Mouse (Mus musculus) kidney, postnatal 10 days (tissue): ENCODE data around the gene Lrch1.
A peak's percentile ranks its signal among the peaks of the same experiment; 100 is the strongest.

Source experiments
- DNase-seq: peaks from one replicate; pipeline ENCODE4 v3.0.0; 2021; ENCODE audit warnings: mixed read lengths

Lrch1 gene

DNA sequence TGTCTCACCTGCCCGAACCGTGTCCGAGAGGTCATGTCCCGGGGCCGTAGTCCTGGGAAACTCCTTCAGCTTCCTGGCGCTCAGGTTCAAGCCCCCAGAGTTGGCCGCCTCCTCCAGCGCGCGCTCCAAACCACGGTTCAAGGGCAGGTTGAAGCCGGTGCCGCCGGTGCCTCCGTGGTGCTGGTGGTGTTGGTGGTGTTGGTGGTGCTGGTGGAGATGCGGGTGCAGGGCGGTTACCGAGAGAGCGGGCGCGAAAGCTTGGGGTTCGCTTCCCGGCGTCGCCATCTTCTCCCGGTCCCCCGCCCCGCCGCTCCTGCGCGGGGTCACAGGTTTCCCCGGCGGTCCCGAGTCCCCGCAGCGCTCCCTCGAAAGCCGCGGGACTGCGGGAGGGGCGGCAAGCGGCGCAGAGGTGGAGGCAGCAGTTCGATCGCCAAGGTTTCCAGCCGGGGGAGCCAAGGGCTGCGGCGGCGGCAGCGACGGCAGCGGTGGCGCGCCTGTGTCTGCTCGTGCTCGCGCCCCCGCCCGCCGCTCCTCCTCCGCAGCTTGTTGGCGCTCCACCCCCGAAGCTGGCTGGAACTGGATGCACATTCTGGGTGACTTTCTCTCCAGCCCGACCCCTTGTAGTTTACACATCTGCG lies at the start of gene Lrch1:
Gene Lrch1 (minus strand): TSS at position 501 of the 638 bp plus-strand sequence.
- peak; percentile 94 for DNase-seq

DNA sequence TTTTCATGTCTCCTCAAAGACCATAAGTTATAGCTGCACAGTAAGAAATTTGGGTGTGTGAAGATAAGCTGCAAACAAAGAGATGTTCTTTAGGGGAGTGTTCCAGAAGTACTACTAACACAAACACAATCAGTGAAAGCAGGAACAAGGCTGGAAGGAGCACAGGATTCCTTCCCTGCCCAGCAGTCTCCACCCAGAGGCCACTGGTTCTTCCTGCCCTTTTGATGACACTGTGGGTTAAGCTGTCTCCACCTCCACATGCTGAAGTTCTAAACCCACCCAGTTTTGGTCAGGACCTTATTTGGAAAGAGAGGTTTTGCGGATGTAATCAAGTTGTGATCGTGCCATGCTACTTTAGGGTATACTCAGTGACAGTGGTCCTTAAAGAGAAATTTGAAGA lies 49.4 kb upstream of the Lrch1 start:
- no peak for DNase-seq

DNA sequence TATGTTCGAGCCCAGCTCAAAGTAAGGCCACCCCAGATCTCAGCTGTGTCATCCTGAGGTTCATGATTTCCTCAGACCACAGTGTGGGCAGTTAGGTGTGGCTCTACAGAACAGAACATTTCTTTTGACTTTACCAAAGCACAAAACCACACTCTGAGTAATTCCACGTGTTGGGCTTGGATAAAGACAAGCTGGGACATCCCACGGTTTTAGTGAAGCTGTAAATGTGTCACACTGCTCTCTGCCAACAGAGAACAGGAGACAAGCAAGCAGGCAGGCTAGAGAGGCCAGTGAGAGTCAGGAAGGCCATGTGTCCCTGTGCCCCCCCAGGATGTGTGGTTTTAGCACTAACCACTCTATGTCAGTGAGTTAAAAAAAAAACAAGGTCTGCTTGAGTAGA lies 48.9 kb upstream of the Lrch1 start:
- DNase-seq: no peak

DNA sequence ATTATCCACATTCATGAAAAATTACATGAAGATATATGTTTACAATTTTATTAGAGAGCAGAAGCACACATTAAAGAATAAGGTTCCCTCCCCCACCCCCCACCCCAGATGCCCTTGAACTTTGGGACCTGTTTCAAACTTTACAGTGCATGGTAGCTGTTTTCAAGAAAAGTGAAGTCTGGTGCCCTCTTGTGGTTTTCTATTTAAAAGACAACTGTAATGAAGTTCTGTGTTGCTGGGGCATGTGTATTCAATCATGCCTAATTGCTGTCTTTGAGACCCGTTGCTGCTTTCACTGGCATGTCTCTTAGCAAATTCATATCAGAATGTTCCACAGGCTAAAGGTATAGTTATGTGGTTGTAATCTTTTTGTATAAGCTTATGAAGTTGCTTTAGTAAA lies 42.8 kb upstream of the Lrch1 start:
- no peak for DNase-seq

DNA sequence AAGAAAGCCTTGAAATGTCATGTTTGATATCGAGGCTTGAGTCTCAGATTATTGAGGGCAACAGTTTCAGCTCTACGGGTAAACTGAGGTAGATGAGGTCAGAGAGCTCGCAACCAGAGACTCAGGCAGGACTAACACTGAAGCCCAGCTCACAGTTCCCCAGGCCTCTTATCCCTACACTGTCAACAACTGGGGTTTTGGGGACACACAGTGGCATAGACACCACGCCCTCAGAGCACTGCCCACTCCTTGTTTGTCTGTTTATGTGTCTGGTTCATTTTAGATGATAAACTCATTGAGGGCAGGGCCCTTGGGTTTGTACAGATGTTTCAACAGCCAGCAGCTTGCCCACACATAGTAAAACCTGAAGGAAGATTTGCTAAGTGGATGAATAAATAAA lies 42.2 kb upstream of the Lrch1 start:
- no peak for DNase-seq

DNA sequence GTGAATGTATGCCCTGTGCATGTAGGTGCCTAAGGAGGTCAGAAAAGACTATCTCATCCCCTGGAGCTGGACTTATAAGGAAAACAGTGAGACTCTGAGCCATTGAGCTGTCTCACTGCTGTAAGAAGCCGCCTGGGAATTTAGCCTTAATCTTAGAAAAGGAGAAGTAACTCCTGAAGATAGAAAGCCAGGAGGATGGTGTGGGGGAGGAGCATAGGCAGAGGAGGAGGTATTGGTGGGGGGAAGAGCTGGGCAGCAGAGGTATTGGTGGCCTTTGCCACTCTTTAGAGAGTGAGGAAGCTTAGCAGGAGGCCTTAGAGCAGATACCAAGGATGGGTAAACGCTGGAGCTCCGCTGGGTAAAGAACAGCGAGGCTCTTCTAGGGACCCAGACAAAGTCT lies 41.6 kb upstream of the Lrch1 start:
- no peak for DNase-seq

DNA sequence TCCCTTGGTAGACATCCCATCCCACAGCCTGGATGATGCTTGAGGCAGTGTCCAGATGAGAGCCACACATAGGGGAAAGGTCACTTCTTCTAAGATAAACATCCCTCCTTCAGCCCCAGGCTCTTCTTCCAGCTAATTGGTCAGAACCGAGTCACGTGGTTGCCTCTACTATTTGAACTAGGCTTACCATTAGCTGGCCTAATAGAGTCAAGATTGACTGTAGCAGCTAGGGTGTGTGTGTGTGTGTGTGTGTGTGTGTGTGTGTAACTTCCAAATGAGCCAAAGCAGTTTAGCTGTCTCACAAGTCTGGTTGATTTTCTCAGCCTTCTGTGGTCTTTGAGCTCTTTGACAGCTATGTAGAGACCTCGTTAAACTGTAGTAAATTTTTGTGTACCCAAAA lies 38.9 kb upstream of the Lrch1 start:
- no peak for DNase-seq

DNA sequence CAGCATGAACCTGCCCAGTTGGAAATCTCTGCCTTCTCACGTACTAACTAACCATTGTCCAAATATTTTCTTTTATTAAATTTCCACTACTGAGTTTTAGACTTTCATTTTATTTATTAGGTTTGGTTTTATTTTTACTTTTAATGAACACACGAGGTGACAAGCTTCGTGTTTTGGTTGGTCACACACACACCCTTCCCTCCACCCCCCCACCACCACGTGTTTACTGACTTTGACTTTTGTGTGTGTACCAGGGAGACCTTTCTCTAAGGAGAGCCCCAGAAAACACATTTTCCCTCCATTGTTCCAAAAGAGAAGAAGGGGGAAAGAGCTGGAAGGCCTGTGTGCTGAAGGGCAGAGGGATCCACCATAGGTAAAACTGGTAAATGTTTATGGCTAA lies 38.0 kb upstream of the Lrch1 start:
- DNase-seq: no peak

DNA sequence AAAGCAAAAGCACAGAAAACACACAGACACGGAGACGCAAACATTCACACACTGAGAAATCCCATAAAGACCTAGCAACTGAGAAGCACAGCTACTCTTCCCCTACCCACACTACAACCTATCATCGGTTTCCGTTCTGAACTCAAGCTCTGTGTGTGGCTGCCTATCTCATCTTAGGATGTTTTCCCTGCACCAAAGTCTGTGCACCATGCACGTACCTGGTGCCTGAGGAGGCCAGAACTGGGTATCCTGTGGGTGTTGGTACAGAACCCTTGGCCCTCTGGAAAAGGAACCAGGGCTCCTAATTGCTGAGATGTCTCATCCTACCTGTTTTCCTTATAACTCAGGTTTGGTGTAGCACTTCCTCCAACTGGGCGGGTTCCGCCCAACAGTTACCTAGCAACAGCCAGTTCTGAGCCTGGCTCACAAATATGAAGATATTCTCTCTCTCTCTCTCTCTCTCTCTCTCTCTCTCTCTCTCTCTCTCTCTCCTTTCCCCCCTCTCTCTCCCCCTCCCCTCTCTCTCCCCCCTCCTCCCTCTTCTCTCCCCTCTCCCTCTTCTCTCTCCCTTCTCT lies 37.2 kb upstream of the Lrch1 start:
- DNase-seq: no peak

DNA sequence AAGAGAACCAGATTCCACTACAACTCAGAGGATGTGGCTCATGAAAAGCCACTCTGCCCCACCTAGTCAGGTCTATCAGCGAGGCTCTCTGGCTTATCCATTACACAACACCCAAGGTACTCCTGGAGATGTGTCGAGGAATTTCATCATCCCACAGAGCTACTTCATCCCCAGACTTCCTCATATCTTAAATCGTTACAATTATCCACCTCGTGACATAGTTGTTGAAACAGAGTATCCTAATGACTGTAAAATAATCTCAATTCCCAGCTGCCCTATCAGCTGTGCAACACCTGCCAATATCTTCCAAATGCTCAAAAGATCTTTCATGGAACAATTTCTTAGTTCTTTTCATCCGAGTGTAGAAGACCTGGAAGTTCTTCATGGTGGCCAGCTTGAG lies 35.4 kb upstream of the Lrch1 start:
- DNase-seq: no peak

DNA sequence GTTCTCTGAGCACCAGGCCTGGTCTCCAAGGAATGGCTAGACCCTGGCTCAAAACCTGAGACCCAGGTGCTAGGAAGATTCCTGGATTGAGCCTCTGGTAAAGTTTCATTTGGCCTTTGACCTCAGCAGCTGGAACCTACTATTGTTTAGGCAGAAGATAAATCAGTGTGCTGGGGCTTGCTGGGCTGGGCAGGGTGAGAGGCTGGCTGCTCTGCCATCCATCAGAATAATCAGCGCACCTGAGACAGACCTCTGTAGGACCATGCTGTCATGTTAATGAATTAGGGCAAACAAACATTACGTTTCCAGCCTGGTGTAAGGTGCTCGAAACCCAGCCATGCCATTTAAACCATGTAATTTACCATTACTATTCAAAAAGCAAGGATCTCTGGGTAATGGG lies 33.3 kb upstream of the Lrch1 start:
- DNase-seq: no peak

DNA sequence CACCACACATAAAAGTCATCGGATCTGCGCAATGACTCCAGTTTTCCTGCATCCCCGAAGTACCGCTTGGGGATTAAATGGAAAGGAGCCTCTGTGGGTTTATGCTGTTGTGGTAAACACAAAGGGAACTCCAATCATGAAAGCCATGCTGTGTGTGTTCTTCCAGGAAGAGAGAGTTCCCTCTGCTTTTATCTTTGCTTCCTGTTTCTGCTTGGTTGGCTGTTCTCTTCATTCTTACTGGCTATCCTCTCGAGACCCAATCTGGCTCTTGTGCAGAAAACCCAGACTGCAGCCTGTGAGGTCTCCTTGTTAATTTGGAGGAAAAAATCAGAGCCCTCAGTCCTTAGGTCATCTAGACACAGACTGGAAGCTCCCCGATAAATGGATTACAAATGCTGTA lies 29.3 kb upstream of the Lrch1 start:
- DNase-seq: no peak

DNA sequence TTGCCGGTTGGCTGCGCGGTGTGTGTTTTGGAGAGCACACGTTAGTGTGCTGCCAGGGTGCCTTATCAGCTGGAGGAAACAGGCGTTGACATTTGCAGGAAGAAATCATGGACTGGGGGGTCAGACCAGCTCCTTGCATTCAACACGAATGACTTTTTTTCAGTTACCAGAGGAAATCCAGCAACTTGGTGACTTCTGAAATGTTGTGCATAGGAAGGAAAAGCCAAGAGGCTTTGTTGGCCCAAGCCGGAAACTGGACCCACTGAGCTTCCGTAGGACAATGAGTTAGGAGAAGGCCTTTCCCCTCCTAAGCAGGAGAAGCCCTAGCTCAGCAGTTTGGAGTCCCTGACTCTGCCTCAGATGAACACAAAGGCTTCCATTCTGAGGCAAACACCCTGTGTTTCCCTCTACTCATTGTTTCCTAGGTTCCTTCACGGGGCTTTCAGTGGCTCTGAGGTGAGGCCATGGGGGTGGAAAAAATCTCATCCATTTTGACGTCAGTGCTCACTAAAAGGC lies 26.5 kb upstream of the Lrch1 start:
- DNase-seq: peak; percentile 66

DNA sequence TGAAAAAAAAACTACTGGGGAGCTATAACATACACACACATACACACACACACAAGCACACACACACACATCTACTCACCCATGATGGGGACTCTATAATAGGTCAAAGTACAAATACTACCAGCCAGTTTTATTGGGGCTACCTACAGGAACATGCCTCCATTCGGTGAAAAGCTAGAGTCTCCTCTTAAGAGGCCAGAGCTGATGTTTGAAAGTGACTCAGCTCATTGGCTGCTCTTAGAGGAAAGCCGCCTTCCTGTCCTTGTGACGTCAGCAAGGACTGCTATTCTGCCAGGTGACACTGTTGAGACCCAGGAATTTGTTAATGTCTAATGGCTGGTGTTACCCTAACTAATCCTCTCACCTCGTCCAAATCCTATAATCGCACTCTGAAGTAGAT lies 25.0 kb upstream of the Lrch1 start:
- no peak for DNase-seq

DNA sequence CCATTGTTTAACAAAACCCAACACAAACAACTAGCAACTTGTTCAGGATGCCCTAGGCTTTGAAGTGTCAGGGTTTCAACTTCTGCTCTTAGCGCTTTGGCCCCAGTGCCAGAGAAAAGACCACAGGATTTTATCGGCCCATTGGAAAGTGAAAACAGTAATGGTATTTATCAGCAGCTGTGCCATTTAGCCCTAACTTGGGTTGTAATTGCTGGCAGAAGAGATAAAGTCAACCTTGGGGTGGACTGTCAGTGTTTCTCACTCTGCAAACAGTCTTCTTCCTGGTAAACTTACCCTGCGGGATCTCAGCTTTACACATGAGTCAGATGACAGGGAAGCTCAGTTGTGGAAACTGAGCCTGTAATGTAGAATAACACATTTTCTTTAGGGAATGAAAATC lies 24.5 kb upstream of the Lrch1 start:
- no peak for DNase-seq

DNA sequence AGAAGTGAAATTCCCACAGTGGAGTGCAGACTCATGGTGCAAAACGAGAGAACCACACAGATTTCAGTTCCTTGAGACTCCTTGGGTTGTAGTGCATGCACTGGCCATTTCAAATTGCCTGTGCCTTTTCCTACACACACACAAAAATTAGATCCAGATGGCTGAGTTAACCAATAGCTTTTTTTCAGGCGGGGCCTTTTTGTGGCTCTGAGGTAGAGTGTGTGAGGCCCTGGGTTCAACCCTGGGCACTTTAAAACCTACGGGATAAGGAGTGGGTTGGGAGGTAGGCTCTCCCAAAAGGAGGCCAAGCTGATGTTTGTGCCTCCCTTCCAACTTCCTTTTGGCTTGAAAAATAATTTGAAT lies 15.7 kb upstream of the Lrch1 start:
- no peak for DNase-seq

DNA sequence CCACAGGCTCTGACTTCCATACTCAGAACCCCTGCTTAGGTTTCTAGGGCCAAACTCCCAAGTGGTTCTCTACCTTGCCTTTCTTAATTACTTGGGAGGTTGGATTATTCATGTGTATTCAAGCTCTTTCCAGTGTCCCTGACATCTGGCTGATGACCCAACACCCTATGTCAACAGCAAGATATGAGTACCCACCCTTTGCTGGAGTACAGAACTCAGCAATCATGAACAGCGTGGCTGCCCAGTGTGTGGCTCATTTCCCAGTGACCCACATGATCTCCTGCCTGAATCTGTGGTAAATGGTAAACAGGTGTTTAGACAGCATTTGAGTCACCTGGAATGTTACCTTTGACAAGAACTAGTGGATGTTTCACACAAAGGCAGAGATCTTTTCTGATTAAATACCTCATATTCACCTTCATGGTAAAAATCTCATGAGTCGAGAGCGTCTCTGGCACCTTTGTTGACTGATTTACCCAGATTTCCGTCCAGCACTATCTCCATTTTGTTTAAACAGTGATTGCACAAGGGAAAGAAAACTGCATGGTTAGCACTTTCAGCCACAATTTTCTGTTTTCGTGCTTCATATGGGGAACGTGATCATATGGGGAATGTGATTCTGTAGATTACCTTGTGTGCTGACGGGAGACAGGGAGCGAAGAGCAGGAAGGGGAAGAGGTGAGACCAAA lies 15.2 kb upstream of the Lrch1 start:
- no peak for DNase-seq

DNA sequence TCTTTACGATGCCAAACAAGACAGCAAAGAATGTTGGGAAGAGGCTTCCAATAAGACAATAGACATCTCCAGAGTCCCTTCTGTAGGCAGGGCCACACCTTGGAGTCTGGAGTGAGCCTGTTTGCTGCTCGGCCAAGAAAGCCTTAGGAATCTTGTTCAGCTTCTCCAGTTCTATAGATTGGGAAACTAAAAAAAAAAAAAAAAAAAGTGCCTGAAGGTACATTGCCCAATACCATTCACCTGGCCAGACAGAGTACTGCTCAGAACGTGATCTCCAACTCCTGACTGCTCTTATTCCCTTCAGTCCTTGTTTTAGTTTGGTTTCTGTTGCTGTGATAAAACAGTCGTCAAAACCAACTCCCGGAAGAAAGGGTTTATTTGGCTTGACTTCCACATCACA lies 12.9 kb upstream of the Lrch1 start:
- no peak for DNase-seq

DNA sequence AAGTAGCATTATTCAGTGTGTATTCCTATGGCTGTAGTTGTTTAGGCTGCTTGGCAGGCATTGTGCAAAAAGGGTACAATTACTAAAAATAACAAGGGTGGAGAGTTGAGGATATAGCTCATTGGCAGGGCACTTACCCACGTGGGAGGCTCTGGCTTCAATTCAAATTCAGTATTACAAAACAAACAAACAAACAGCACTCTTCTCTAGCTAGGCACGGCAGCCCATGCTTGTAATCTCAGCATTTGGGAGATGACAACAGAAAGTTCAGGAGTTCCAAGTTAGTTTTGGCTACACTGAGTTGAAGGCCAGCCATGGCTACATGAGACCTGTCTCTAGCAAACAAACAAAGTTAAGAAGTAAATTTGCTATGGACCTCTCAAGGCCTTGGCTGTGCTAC lies 9.0 kb upstream of the Lrch1 start:
- DNase-seq: no peak

DNA sequence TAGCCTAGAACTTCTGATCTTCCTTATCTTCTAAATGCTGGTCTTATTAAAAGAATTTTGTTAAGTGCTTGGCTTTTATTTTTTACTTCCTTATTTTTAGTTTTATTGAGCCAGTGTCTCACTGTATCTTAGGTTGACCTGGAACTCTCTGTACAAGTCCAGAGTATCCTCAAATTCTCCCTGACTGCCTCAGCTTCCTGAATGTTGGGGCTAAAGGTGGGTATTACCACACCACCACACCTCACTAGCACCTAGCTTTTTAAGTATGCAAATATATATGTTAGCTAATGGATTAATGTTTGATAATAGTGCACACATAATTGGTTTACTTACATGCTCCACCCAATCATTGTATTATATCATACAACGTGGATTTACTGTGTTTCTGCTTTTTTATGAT lies 8.6 kb upstream of the Lrch1 start:
- DNase-seq: no peak

DNA sequence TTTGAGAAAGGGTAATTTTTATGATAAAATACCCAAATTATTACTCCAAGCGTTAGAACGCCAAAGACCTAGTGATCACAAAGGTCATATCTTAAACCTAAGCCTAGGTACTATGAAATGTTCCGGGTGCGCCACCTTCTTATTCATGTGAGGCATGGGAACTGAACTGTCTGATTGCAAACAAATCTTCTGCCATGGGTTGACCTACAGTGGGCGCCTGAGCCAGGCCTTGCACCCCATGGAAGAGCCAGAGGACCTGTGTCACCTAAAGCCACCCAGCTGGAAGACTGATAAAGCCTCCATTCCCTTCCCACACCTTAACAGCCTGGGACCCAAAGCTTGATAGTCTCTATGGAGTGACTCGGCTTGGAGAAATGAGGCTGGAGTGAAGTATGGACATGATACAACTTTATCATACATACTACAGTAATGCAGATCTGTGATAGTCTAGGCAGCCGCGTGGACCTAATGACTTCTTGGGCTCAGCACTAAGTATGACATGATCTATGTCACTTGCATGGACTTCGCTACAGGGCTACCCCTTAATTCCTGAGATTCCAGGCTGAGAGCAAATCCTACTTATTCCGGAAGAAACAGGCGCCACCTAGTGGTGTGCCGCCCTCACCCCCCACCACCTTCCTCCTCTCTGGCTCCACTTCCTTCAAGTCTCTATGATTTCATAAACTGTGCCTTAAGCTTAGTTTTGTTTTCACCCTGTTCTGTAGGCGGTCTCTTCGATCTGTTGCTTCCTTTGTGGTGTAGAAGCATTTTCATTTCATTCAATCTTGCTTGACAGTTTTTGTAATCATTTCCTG lies 957 bp upstream of the Lrch1 start:
- peak; percentile 85 for DNase-seq

DNA sequence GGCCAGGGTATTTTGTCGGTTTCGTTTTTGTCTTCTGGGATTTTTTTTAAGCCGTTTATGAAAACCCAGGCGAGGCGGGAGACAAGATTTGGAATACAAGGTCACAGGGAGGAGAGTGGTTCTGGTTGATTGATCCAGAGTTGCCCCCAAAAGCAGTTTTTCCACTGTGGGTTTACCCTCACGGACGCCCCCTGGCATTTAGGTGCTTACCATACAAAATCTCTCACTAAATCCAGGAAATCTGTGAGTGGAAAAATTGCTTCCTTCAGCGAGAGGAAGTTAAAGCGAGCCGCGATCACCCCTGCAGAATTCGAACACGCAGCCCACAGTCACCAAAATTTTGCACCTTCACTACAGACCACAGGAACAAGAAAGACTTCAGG lies 329 bp upstream of the Lrch1 start:
- no peak for DNase-seq

DNA sequence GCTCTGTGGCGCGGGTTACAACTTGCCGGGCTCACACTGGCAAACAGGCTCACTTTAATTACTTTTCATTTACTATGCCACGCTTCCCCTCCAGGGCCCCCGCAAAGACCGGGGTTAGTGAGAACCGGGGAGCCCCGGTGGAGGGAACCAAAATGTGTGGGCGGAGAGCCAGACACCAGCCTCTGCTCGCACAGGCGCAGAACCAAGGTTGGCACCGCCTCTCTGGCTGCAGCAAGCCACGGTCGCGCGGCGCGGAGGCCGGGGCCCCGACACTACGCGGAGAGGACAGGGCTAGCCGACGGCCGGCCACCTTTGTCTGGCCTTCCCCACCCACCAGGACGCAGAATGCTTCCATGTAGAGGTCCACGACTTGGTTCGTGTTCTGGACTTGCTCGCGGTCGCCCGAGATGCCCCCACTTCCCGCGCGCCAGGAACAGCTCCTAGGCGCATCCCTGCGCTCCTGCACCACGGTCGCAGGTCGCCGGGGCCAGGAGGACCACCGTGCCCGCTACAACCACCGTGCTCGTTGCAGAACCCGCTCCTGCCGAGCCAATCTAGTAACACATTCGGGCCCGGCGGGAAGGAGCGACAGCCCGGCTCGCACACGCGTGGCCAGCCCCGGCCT lies 813 bp downstream of the Lrch1 start:
- peak; percentile 87 for DNase-seq
